Mouse (Mus musculus) yolk sac, embryonic 10.5 days (tissue): Measurements from ENCODE around the gene Hs3st5.

ENCODE experiments used
- DNase-seq: peaks from one replicate; pipeline ENCODE4 v3.0.0-alpha.2; 2017; ENCODE audit warnings: low spot score

Hs3st5 gene

GRCm38 (mm10) chr10:36800925-36801482, 294.4 kb downstream of the Hs3st5 start:
- DNase-seq = no peak

- DNase-seq = no peak
These were observed 297.1 kb downstream of the Hs3st5 start for GRCm38 (mm10) chr10:36803705-36804104.

- no peak for DNase-seq
These were observed 298.7 kb downstream of the Hs3st5 start for GRCm38 (mm10) chr10:36805265-36805664.

- no peak for DNase-seq
These were observed 299.2 kb downstream of the Hs3st5 start for GRCm38 (mm10) chr10:36805788-36806187.

GRCm38 (mm10) chr10:36807007-36807406, 300.4 kb downstream of the Hs3st5 start:
- no peak for DNase-seq

GRCm38 (mm10) chr10:36818867-36819266, 312.3 kb downstream of the Hs3st5 start:
- no peak for DNase-seq

GRCm38 (mm10) chr10:36829079-36829478, 322.5 kb downstream of the Hs3st5 start:
- no peak for DNase-seq

GRCm38 (mm10) chr10:36832204-36832603, 325.6 kb downstream of the Hs3st5 start:
- no peak for DNase-seq

GRCm38 (mm10) chr10:36834224-36834623, 327.6 kb downstream of the Hs3st5 start:
- no peak for DNase-seq

- no peak for DNase-seq
These were observed 329.4 kb downstream of the Hs3st5 start for GRCm38 (mm10) chr10:36835836-36836516.

- DNase-seq = no peak
These were observed 343.6 kb downstream of the Hs3st5 start for GRCm38 (mm10) chr10:36850231-36850630.

GRCm38 (mm10) chr10:36862127-36862895, 355.7 kb downstream of the Hs3st5 start:
- no peak for DNase-seq
